Mouse (Mus musculus): ENCODE data around the gene Cadps2.

The Cadps2 gene

GRCm38 (mm10) chr6:23762204-23762603, 77.0 kb downstream of the Cadps2 start:
- no peak for DNase-seq (ENCODE audit: low read depth, low spot score)

GRCm38 (mm10) chr6:23758249-23758648, 81.0 kb downstream of the Cadps2 start:
- DNase-seq (ENCODE audit: low read depth, low spot score) = peak; percentile 13

- DNase-seq (ENCODE audit: low read depth, low spot score) = no peak
Observed at GRCm38 (mm10) chr6:23748823-23749222, 90.4 kb downstream of the Cadps2 start.

GRCm38 (mm10) chr6:23740010-23740409, 99.2 kb downstream of the Cadps2 start:
- DNase-seq (ENCODE audit: low read depth, low spot score) = no peak

GRCm38 (mm10) chr6:23732750-23733149, 106.5 kb downstream of the Cadps2 start:
- DNase-seq (ENCODE audit: low read depth, low spot score) = no peak

GRCm38 (mm10) chr6:23728620-23729019, 110.6 kb downstream of the Cadps2 start:
- no peak for DNase-seq (ENCODE audit: low read depth, low spot score)

GRCm38 (mm10) chr6:23723697-23724096, 115.5 kb downstream of the Cadps2 start:
- DNase-seq (ENCODE audit: low read depth, low spot score) = no peak

GRCm38 (mm10) chr6:23720401-23720800, 118.8 kb downstream of the Cadps2 start:
- no peak for DNase-seq (ENCODE audit: low read depth, low spot score)

- no peak for DNase-seq (ENCODE audit: low read depth, low spot score)
Observed at GRCm38 (mm10) chr6:23707506-23707905, 131.7 kb downstream of the Cadps2 start.

GRCm38 (mm10) chr6:23700879-23701278, 138.3 kb downstream of the Cadps2 start:
- no peak for DNase-seq (ENCODE audit: low read depth, low spot score)

GRCm38 (mm10) chr6:23678172-23678571, 161.0 kb downstream of the Cadps2 start:
- DNase-seq (ENCODE audit: low read depth, low spot score) = no peak

- no peak for DNase-seq (ENCODE audit: low read depth, low spot score)
Observed at GRCm38 (mm10) chr6:23655036-23655435, 184.2 kb downstream of the Cadps2 start, which contains the start of gene Rnf148. TSS of gene Rnf148 (minus strand) at chr6:23655136.

GRCm38 (mm10) chr6:23650205-23650604, 189.0 kb downstream of the Cadps2 start, which contains the start of gene Rnf133:
TSS of gene Rnf133 (minus strand) at chr6:23650305.
- DNase-seq (ENCODE audit: low read depth, low spot score) = no peak

- DNase-seq (ENCODE audit: low read depth, low spot score) = no peak
Observed at GRCm38 (mm10) chr6:23648732-23649131, 190.5 kb downstream of the Cadps2 start.

GRCm38 (mm10) chr6:23647627-23648247, 191.5 kb downstream of the Cadps2 start:
- no peak for DNase-seq (ENCODE audit: low read depth, low spot score)

- DNase-seq (ENCODE audit: low read depth, low spot score) = no peak
Observed at GRCm38 (mm10) chr6:23637081-23637480, 202.1 kb downstream of the Cadps2 start.

GRCm38 (mm10) chr6:23635208-23635607, 204.0 kb downstream of the Cadps2 start:
- no peak for DNase-seq (ENCODE audit: low read depth, low spot score)

GRCm38 (mm10) chr6:23634016-23634415, 205.2 kb downstream of the Cadps2 start:
- DNase-seq (ENCODE audit: low read depth, low spot score) = no peak

- DNase-seq (ENCODE audit: low read depth, low spot score) = no peak
Observed at GRCm38 (mm10) chr6:23630465-23630864, 208.8 kb downstream of the Cadps2 start.

GRCm38 (mm10) chr6:23575102-23575501, 264.1 kb downstream of the Cadps2 start:
- no peak for DNase-seq (ENCODE audit: low read depth, low spot score)

GRCm38 (mm10) chr6:23573750-23574149, 265.5 kb downstream of the Cadps2 start:
- no peak for DNase-seq (ENCODE audit: low read depth, low spot score)

GRCm38 (mm10) chr6:23572401-23572800, 266.8 kb downstream of the Cadps2 start:
- DNase-seq (ENCODE audit: low read depth, low spot score) = no peak

GRCm38 (mm10) chr6:23569686-23570085, 269.5 kb downstream of the Cadps2 start:
- DNase-seq (ENCODE audit: low read depth, low spot score) = no peak

GRCm38 (mm10) chr6:23568688-23569087, 270.5 kb downstream of the Cadps2 start:
- no peak for DNase-seq (ENCODE audit: low read depth, low spot score)

Measured in 3T3-L1 (cell line).